Mouse (Mus musculus): ENCODE measurements at regions not wholly inside any gene's neighbourhood (a gene's known extent, or its start where the extent isn't known, plus 50 kb on each side); places are given as distances from the start of the nearest gene placed in this dataset.

DNA sequence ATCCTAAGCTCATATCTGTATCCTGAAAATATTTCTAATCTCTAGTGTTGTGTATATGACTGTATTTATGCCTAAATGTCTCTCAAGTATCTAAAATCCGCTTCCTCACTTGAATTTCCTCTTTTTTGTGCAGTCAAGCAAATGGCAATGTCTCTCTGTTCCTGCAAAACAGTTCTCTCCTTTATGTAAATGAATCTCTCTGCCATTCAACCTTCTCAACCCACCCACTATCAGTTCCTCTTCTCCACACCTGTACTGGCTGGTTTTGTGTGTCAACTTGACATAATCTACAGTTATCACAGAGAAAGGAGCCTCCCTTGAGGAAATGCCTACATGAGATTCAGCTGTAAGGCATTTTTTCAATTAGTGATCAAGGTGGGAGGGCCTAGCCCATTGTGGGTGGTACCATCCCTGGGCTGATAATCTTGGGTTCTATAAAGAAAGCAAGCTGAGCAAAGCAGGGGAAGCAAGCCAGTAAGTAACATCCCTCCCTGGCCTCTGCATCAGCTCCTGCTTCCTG is 375.5 kb downstream of the Synb start:
- WGBS: 88% methylated on average over 1 of the region's 1 CpGs
- Histone ChIP-seq H3K36me3 (no peaks in the 10 kb centered on the region), H3K27me3 (ENCODE audit: low read depth, poor library complexity, severe bottlenecking) (no peaks in the 10 kb centered on the region), H3K9me3 (replicated peaks) (no peaks in the 10 kb centered on the region), H3K27ac (replicated peaks) (no peak overlapping the region), H3K4me3 (no peak overlapping the region), H3K4me1 (peaks cover 4% of the 10 kb centered on the region; the same call in 1 of the 2 replicates)
- DNase-seq (ENCODE audit: low spot score): no peak

DNA sequence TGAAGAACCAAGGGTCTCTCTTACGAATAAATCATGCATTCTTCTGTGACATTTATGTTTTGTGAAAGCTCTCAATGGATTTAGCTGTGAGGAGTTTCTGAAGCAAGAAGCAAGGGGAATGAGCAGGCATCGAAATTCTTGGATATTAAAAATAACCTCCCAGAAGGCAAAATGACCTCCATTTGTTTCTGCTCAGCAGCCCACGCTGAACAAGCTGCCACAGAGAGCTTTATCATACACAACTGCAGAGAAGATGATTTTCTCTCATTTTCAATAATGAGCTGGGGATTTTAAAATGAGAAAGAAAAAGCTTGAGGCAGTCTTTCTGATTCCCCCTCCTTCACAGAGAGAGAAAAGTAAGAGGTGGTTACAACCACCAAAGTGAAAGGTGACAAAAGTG is 394.2 kb downstream of the Synb start:
- WGBS: 89% methylated on average over 3 of the region's 3 CpGs
- H3K27me3 ChIP-seq (ENCODE audit: low read depth, poor library complexity, severe bottlenecking): no peaks in the 10 kb centered on the region
- no peaks in the 10 kb centered on the region for H3K4me1 ChIP-seq
- no peak overlapping the region for H3K4me3 ChIP-seq
- H3K27ac ChIP-seq (replicated peaks): no peak overlapping the region
- DNase-seq (ENCODE audit: low spot score): no peak
- no peaks in the 10 kb centered on the region for H3K9me3 ChIP-seq (replicated peaks)
- H3K36me3 ChIP-seq: no peaks in the 10 kb centered on the region

DNA sequence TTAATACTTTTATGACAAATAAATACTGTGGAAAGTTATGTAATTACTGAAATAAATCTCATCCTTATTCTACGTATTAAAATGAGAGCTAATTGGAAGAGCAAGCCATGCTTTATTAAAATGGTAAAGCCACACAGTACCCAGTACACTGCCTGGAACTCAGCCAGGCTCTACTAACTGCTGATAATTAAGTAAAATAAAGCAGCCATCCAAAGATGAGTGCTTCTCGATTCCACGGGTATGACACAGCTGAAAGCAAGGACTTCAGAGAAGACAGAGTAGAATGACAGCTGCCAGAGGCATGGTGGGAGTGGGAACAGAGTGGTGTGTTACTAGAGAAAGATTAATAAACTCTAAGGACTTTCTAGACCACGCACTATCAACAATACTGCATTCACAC is 416.9 kb downstream of the Synb start:
- no peaks in the 10 kb centered on the region for H3K9me3 ChIP-seq (replicated peaks)
- H3K36me3 ChIP-seq: no peaks in the 10 kb centered on the region
- no peaks in the 10 kb centered on the region for H3K4me1 ChIP-seq
- H3K4me3 ChIP-seq: no peak overlapping the region
- no peaks in the 10 kb centered on the region for H3K27me3 ChIP-seq (ENCODE audit: low read depth, poor library complexity, severe bottlenecking)
- no peak for DNase-seq (ENCODE audit: low spot score)
- H3K27ac ChIP-seq (replicated peaks): no peak overlapping the region
- WGBS: 81% methylated on average over 4 of the region's 4 CpGs

DNA sequence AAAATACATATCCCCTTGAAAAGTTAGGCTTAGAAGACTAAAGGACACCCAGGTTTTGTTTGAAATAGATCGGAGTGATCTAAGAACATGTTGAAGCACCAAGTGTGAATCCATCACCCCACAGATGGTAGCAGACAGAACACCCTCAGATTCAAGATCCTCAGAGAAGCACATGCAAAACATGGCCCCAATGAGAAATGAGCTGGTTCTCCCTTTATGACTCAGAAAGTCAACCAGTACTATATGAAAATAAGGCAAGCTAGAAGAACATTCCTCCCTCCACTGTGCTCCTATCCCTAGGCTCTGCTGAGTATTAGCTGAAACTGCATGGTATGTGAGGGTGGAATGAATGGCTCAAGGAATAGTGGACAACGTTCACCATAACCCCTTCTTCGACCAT is 433.0 kb downstream of the Synb start:
- H3K4me3 ChIP-seq: no peak overlapping the region
- H3K27ac ChIP-seq (replicated peaks): no peak overlapping the region
- peaks cover 4% of the 10 kb centered on the region; the same call in 1 of the 2 replicates for H3K9me3 ChIP-seq (replicated peaks)
- no peak for DNase-seq (ENCODE audit: low spot score)
- H3K4me1 ChIP-seq: no peaks in the 10 kb centered on the region
- H3K36me3 ChIP-seq: no peaks in the 10 kb centered on the region
- no peaks in the 10 kb centered on the region for H3K27me3 ChIP-seq (ENCODE audit: low read depth, poor library complexity, severe bottlenecking)
- 94% methylated on average over 3 of the region's 3 CpGs for WGBS

- no peak overlapping the region for H3K4me3 ChIP-seq
- H3K27me3 ChIP-seq (ENCODE audit: low read depth, poor library complexity, severe bottlenecking): no peaks in the 10 kb centered on the region
- no peak overlapping the region for H3K27ac ChIP-seq (replicated peaks)
- H3K9me3 ChIP-seq (replicated peaks): peaks cover 4% of the 10 kb centered on the region; the same call in 1 of the 2 replicates
- DNase-seq (ENCODE audit: low spot score): no peak
- no peaks in the 10 kb centered on the region for H3K36me3 ChIP-seq
- H3K4me1 ChIP-seq: no peaks in the 10 kb centered on the region
- WGBS: 86% methylated on average over 1 of the region's 1 CpGs
Measured at GRCm38 (mm10) chr14:68857948-68858347, 436.2 kb downstream of the Synb start.

DNA sequence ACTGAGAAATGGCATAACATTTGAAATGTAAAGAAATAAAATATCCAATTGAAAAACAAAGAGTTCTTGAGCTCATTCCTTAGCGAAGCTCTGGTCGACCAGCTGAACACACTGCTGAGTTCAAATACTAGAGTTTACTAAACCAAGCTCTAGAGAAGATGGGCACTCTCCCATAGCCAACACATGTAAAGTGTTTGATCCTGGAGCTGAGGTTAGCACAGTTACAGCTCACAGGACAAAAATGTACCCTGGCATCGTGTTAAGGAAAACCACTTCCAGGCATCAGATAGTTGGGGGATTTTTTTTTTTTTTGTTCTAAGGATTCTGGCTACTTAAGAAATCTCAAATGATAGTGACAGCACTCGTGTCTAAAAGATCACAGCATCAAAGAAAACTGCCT is 445.6 kb downstream of the Synb start:
- no peaks in the 10 kb centered on the region for H3K4me1 ChIP-seq
- no peak for DNase-seq (ENCODE audit: low spot score)
- no peaks in the 10 kb centered on the region for H3K36me3 ChIP-seq
- H3K27ac ChIP-seq (replicated peaks): no peak overlapping the region
- H3K27me3 ChIP-seq (ENCODE audit: low read depth, poor library complexity, severe bottlenecking): no peaks in the 10 kb centered on the region
- 82% methylated on average over 4 of the region's 4 CpGs for WGBS
- H3K9me3 ChIP-seq (replicated peaks): no peaks in the 10 kb centered on the region
- H3K4me3 ChIP-seq: no peak overlapping the region

GRCm38 (mm10) chr14:68847609-68848008 is 446.5 kb downstream of the Synb start:
- Histone ChIP-seq H3K27me3 (ENCODE audit: low read depth, poor library complexity, severe bottlenecking) (no peaks in the 10 kb centered on the region), H3K9me3 (replicated peaks) (no peaks in the 10 kb centered on the region), H3K36me3 (no peaks in the 10 kb centered on the region), H3K4me1 (no peaks in the 10 kb centered on the region), H3K27ac (replicated peaks) (no peak overlapping the region), H3K4me3 (no peak overlapping the region)
- DNase-seq (ENCODE audit: low spot score): no peak

GRCm38 (mm10) chr14:68820241-68820640 is 473.9 kb downstream of the Synb start:
- Histone ChIP-seq H3K9me3 (replicated peaks) (no peaks in the 10 kb centered on the region), H3K27me3 (ENCODE audit: low read depth, poor library complexity, severe bottlenecking) (no peaks in the 10 kb centered on the region), H3K27ac (replicated peaks) (no peak overlapping the region), H3K36me3 (no peaks in the 10 kb centered on the region), H3K4me1 (no peaks in the 10 kb centered on the region), H3K4me3 (no peak overlapping the region)
- WGBS: 92% methylated on average over 8 of the region's 8 CpGs
- DNase-seq (ENCODE audit: low spot score): no peak

DNA sequence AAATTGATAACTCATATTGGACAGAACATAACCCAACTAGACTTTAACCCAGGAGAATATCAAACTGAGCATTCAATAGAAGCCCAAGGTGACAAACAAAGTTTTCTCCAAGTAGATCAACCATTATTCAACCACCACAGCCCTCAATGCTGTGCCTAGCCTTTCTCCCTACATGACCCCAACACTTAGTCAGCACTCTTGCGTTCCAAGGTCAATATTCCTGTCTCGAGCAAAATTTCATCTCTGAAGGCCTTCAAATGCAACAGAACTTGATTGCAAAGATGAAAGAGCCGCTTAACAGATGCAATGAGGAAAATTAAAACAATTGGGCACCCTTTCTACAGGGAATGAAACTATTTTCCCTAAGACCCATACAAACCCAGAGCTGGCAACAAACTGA is 485.1 kb downstream of the Synb start:
- no peak overlapping the region for H3K27ac ChIP-seq (replicated peaks)
- DNase-seq (ENCODE audit: low spot score): no peak
- H3K4me1 ChIP-seq: no peaks in the 10 kb centered on the region
- no peak overlapping the region for H3K4me3 ChIP-seq
- WGBS: 91% methylated on average over 3 of the region's 3 CpGs
- no peaks in the 10 kb centered on the region for H3K9me3 ChIP-seq (replicated peaks)
- H3K36me3 ChIP-seq: no peaks in the 10 kb centered on the region
- H3K27me3 ChIP-seq (ENCODE audit: low read depth, poor library complexity, severe bottlenecking): no peaks in the 10 kb centered on the region

- DNase-seq (ENCODE audit: low spot score): no peak
- Histone ChIP-seq H3K36me3 (no peaks in the 10 kb centered on the region), H3K4me1 (no peaks in the 10 kb centered on the region), H3K27ac (replicated peaks) (no peak overlapping the region), H3K9me3 (replicated peaks) (no peaks in the 10 kb centered on the region), H3K4me3 (no peak overlapping the region), H3K27me3 (ENCODE audit: low read depth, poor library complexity, severe bottlenecking) (no peaks in the 10 kb centered on the region)
- 84% methylated on average over 3 of the region's 3 CpGs for WGBS
Measured at GRCm38 (mm10) chr14:68807918-68808317, 486.2 kb downstream of the Synb start.

DNA sequence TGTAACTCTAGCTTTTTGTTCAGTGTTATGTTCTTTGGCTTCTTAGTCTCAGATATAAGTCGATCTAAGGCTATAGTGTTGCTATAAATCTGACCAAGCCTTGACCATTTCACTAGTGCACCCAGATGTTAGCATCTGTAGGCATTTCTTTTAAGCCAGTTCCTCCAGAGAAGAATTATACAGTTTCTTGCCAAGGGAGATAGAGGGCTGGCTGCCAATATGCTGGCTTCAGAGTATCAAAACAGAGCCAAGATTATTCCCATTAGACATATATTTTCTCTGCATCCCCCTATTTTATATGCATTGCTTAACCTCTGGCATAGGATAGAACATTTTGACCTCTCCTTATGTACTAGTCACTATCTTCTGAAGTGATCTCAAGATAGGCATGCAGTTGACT is 487.5 kb downstream of the Synb start:
- Histone ChIP-seq H3K27ac (replicated peaks) (no peak overlapping the region), H3K4me1 (no peaks in the 10 kb centered on the region), H3K4me3 (no peak overlapping the region), H3K9me3 (replicated peaks) (no peaks in the 10 kb centered on the region), H3K36me3 (no peaks in the 10 kb centered on the region), H3K27me3 (ENCODE audit: low read depth, poor library complexity, severe bottlenecking) (no peaks in the 10 kb centered on the region)
- 79% methylated on average over 1 of the region's 1 CpGs for WGBS
- DNase-seq (ENCODE audit: low spot score): no peak

- WGBS: 90% methylated on average over 3 of the region's 3 CpGs
- H3K27ac ChIP-seq (replicated peaks): no peak overlapping the region
- H3K4me1 ChIP-seq: no peaks in the 10 kb centered on the region
- H3K36me3 ChIP-seq: no peaks in the 10 kb centered on the region
- no peaks in the 10 kb centered on the region for H3K9me3 ChIP-seq (replicated peaks)
- no peak overlapping the region for H3K4me3 ChIP-seq
- no peaks in the 10 kb centered on the region for H3K27me3 ChIP-seq (ENCODE audit: low read depth, poor library complexity, severe bottlenecking)
- no peak for DNase-seq (ENCODE audit: low spot score)
Measured at GRCm38 (mm10) chr14:68784395-68784794, 509.7 kb downstream of the Synb start.

GRCm38 (mm10) chr14:68783216-68783615 is 510.9 kb downstream of the Synb start:
- H3K27ac ChIP-seq (replicated peaks): no peak overlapping the region
- no peak for DNase-seq (ENCODE audit: low spot score)
- no peaks in the 10 kb centered on the region for H3K9me3 ChIP-seq (replicated peaks)
- 100% methylated on average over 1 of the region's 1 CpGs for WGBS
- no peaks in the 10 kb centered on the region for H3K4me1 ChIP-seq
- H3K4me3 ChIP-seq: no peak overlapping the region
- H3K36me3 ChIP-seq: no peaks in the 10 kb centered on the region
- no peaks in the 10 kb centered on the region for H3K27me3 ChIP-seq (ENCODE audit: low read depth, poor library complexity, severe bottlenecking)

GRCm38 (mm10) chr14:68770411-68770810 is 523.7 kb downstream of the Synb start:
- H3K4me3 ChIP-seq: no peak overlapping the region
- WGBS: 93% methylated on average over 2 of the region's 2 CpGs
- no peaks in the 10 kb centered on the region for H3K27me3 ChIP-seq (ENCODE audit: low read depth, poor library complexity, severe bottlenecking)
- no peaks in the 10 kb centered on the region for H3K9me3 ChIP-seq (replicated peaks)
- no peak overlapping the region for H3K27ac ChIP-seq (replicated peaks)
- no peak for DNase-seq (ENCODE audit: low spot score)
- H3K36me3 ChIP-seq: no peaks in the 10 kb centered on the region
- H3K4me1 ChIP-seq: no peaks in the 10 kb centered on the region

All from midbrain, embryonic 10.5 days (tissue).